ENCODE assay signal across 8 mouse cellular contexts in genomic region chr13:96541381-96541780, GRCm38 (mm10). TPM values are rescaled to one million over a fixed set of nuclear protein-coding genes. Genes with fewer than 3 reads are reported as not detected.
DNase-seq lines count a peak whose midpoint lies in the region; ATAC-seq lines count a peak whose summit lies in the region.

No protein-coding gene starts in this region.

- H3K9me3 ChIP-seq in heart, embryonic 16.5 days (replicated peaks; ENCODE audit: control insufficient read depth, low read length), result no peaks in the 10 kb centered on the region
- H3K9me3 ChIP-seq in hindbrain, embryonic 16.5 days (ENCODE audit: control insufficient read depth, low read length), result no peaks in the 10 kb centered on the region
- no peaks in the 10 kb centered on the region for H3K9me3 ChIP-seq in midbrain, embryonic 14.5 days (ENCODE audit: control insufficient read depth, low read length)

- no peak for ATAC-seq in heart, embryonic 16.5 days (replicated peaks; ENCODE audit: extremely low read depth, insufficient read depth, low FRiP score)
- ATAC-seq in hindbrain, embryonic 16.5 days, result no peak
- no peak for ATAC-seq in midbrain, embryonic 14.5 days (ENCODE audit: low FRiP score, low TSS enrichment)
- no peak for ATAC-seq in cerebellum, adult (ENCODE audit: insufficient number of reproducible peaks, low FRiP score, low TSS enrichment)

- no peaks in the 10 kb centered on the region for H3K36me3 ChIP-seq in heart, embryonic 16.5 days (ENCODE audit: control insufficient read depth, insufficient read depth)
- H3K36me3 ChIP-seq in hindbrain, embryonic 16.5 days (ENCODE audit: control insufficient read depth, insufficient read depth, low read length), result no peaks in the 10 kb centered on the region
- H3K36me3 ChIP-seq in midbrain, embryonic 14.5 days (ENCODE audit: control insufficient read depth, insufficient read depth, low read length), result no peaks in the 10 kb centered on the region

- peaks cover 6% of the 10 kb centered on the region for H3K4me1 ChIP-seq in heart, embryonic 16.5 days (ENCODE audit: control insufficient read depth, insufficient read depth, low read length)
- peaks cover 5% of the 10 kb centered on the region; the same call in 1 of the 2 replicates for H3K4me1 ChIP-seq in hindbrain, embryonic 16.5 days (ENCODE audit: control insufficient read depth, insufficient read depth, low read depth, low read length)
- peaks cover 12% of the 10 kb centered on the region for H3K4me1 ChIP-seq in midbrain, embryonic 14.5 days (ENCODE audit: control insufficient read depth, insufficient read depth, low read length)

- no peak overlapping the region for H3K27ac ChIP-seq in heart, embryonic 16.5 days (ENCODE audit: low read length)
- H3K27ac ChIP-seq in hindbrain, embryonic 16.5 days (ENCODE audit: low read depth, low read length), result no peak overlapping the region
- no peak overlapping the region for H3K27ac ChIP-seq in midbrain, embryonic 14.5 days (replicated peaks; ENCODE audit: low read depth, low read length)

- 26% methylated on average over 2 of the region's 2 CpGs for WGBS in heart, embryonic 16.5 days
- 61% methylated on average over 2 of the region's 2 CpGs for WGBS in hindbrain, embryonic 16.5 days
- 74% methylated on average over 2 of the region's 2 CpGs for WGBS in midbrain, embryonic 14.5 days

- peak overlapping the region; percentile 66 for H3K4me2 ChIP-seq in heart, embryonic 16.5 days (ENCODE audit: low read depth, low read length)
- peak overlapping the region; percentile 66 for H3K4me2 ChIP-seq in hindbrain, embryonic 16.5 days (ENCODE audit: low read length)
- H3K4me2 ChIP-seq in midbrain, embryonic 14.5 days (ENCODE audit: low read length), result peak overlapping the region; percentile 61

- H3K27me3 ChIP-seq in heart, embryonic 16.5 days (ENCODE audit: control insufficient read depth, insufficient read depth, low read length), result no peaks in the 10 kb centered on the region
- H3K27me3 ChIP-seq in hindbrain, embryonic 16.5 days (replicated peaks; ENCODE audit: control insufficient read depth, insufficient read depth, low read length), result no peaks in the 10 kb centered on the region
- H3K27me3 ChIP-seq in midbrain, embryonic 14.5 days (ENCODE audit: control insufficient read depth, insufficient read depth, low read length), result no peaks in the 10 kb centered on the region

- peak overlapping the region; percentile 37 for H3K4me3 ChIP-seq in heart, embryonic 16.5 days (ENCODE audit: low read length)
- no peak overlapping the region; the same call in 1 of the 2 replicates for H3K4me3 ChIP-seq in hindbrain, embryonic 16.5 days (ENCODE audit: low read length)
- 0 out of 2 replicates have a peak overlapping the region, but pooled peaks have one; percentile 92 for H3K4me3 ChIP-seq in midbrain, embryonic 14.5 days (replicated peaks; ENCODE audit: low read depth, low read length)

- no peak for DNase-seq in heart, adult 9 months (ENCODE audit: low spot score in 2 of 2)
- peak; percentile 17 for DNase-seq in MN1 (ENCODE audit: low spot score)
- DNase-seq in midbrain, embryonic 14.5 days, result no peak
- DNase-seq in adrenal gland, postnatal 4 days (ENCODE audit: low spot score in 2 of 2), result no peak
- no peak for DNase-seq in right cerebral cortex, adult 2 months (ENCODE audit: low spot score in 2 of 2)

- peak overlapping the region; percentile 69 for H3K9ac ChIP-seq in heart, embryonic 16.5 days (ENCODE audit: low read length)
- no peak overlapping the region for H3K9ac ChIP-seq in hindbrain, embryonic 16.5 days (ENCODE audit: low read depth, low read length)
- no peak overlapping the region for H3K9ac ChIP-seq in midbrain, embryonic 14.5 days (replicated peaks; ENCODE audit: low read length)

RNA-seq across cellular contexts. Expression of gene Polk, which starts 1.0 kb away (rescaled TPM):
- polyA plus RNA-seq in heart, embryonic 16.5 days (2015; fragmentation: Nextera tagmentation; extraction: Ambion mirVana), result 6.5 and 7.3 TPM in 2 replicates
- 7.4 and 7.9 TPM in 2 replicates for polyA plus RNA-seq in hindbrain, embryonic 16.5 days (2015; fragmentation: Nextera tagmentation; extraction: Ambion mirVana)
- polyA plus RNA-seq in midbrain, embryonic 14.5 days (2014; fragmentation: Nextera tagmentation; extraction: Ambion mirVana), result 4.3 and 6.7 TPM in 2 replicates
- total RNA-seq in adrenal gland, postnatal 4 days (2021), result 10 to 100 TPM; 44.0 to 47.0 TPM

RNA-seq across cellular contexts. Expression of gene Col4a3bp, which starts 1.0 kb away (rescaled TPM):
- 8.7 and 9.1 TPM in 2 replicates for polyA plus RNA-seq in heart, embryonic 16.5 days (2015; fragmentation: Nextera tagmentation; extraction: Ambion mirVana)
- polyA plus RNA-seq in hindbrain, embryonic 16.5 days (2015; fragmentation: Nextera tagmentation; extraction: Ambion mirVana), result 7.5 and 7.6 TPM in 2 replicates
- polyA plus RNA-seq in midbrain, embryonic 14.5 days (2014; fragmentation: Nextera tagmentation; extraction: Ambion mirVana), result 9.1 and 9.8 TPM in 2 replicates
- 100 to 1,000 TPM in 1 of 2 experiments, 10 to 100 TPM in 1; 99.9 to 101 TPM for total RNA-seq in adrenal gland, postnatal 4 days (2021)

RNA-seq across cellular contexts. Expression of gene Gm17622, which starts 50.8 kb away (rescaled TPM):
- not detected in 2 replicates for polyA plus RNA-seq in heart, embryonic 16.5 days (2015; fragmentation: Nextera tagmentation; extraction: Ambion mirVana)
- not detected in 2 replicates for polyA plus RNA-seq in hindbrain, embryonic 16.5 days (2015; fragmentation: Nextera tagmentation; extraction: Ambion mirVana)
- not detected in 2 replicates for polyA plus RNA-seq in midbrain, embryonic 14.5 days (2014; fragmentation: Nextera tagmentation; extraction: Ambion mirVana)
- not detected for total RNA-seq in adrenal gland, postnatal 4 days (2021)
